Mouse (Mus musculus) adrenal gland, adult (tissue): ENCODE measurements around the gene Gm6993.

Experiments
- DNase-seq, 2 experiments: peaks; one replicate each; pipeline ENCODE4 v3.0.0; 2022 to 2023; ENCODE audit warnings: low spot score in 1 of 2; ENCODE audit not compliant: inconsistent age in 2 of 2

Gm6993 gene

GRCm38 (mm10) chr12:31239031-31239583 is 1.5 kb upstream of the Gm6993 start:
- DNase-seq: no peak

DNA sequence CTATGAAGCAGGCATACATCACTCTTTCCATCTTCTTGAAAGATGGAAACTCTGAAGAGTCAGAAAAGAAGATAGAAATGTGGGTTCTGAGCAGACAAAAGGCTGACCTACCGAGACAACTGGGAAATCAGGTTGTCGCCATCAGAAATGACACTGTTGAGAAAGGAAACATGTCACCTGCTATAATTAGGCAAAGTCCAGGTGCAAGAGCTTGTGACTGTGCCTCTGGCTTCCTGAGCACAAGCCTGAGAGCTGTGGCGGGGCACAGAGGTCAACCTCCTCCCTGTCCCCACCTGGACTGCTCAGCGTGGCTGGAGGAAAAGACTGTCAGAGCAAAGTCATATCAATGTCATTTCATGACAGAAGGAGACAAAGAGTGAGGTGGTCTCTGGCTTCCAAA is 772 bp upstream of the Gm6993 start:
- no peak for DNase-seq

GRCm38 (mm10) chr12:31241595-31242342 is 1.2 kb downstream of the Gm6993 start:
- DNase-seq: no peak

DNA sequence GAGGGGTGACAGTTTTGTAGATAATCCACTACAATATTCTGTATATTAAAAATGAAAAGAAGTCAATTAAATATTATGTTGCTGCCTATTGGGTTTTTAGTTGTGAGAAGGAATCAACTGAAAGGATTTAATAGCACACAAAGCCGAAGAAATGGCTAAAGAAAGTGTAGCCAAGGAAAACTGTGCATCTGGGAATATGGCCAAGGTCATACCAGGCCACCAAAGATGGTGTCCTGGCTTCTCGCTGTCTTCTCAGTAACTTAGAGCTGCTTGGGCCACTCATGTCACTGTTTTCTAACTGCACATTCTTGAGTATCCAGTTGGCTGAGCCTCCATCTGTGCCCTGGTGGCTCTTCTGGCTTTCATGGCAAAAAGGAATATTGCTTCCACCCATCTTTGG is 3.4 kb downstream of the Gm6993 start:
- DNase-seq: no peak

DNA sequence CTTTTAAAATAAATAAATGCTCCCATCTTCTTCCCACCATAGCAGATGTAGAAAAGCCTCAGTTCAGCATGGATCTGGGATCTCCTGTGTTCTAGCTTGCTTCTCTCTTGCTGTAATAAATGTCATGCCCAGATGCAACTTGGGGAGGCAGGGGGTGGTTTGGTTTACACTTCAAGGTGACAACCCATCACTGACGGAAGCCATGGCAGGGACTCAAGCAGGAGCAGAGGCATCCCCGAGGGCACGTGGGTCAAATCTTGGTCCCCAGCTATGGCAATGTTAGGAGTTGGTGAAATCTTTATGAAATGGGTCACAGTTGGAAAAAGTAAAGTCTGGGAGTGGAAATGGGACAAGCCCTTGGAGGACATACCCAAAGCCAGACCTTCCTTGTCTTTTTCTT is 4.1 kb downstream of the Gm6993 start:
- DNase-seq: no peak

DNA sequence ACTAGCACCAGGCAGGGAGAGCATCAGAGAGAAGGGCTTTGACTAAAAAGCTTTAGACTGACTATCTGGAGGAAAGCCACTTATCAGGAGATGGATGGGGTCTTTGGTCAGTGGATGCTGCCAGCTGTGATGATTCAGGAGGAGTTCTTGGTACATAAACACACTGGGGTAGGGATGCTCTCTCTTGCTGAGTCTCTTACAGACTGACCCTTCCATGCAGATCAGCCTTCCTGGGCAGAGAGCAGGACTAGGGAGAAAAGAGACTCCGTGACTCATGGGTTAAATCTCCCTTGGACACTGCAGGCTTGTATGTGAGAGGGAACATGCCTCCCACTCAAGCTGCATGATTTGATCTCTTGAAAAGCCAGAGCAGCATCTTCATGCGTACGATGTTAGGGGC is 5.6 kb downstream of the Gm6993 start:
- DNase-seq: no peak

DNA sequence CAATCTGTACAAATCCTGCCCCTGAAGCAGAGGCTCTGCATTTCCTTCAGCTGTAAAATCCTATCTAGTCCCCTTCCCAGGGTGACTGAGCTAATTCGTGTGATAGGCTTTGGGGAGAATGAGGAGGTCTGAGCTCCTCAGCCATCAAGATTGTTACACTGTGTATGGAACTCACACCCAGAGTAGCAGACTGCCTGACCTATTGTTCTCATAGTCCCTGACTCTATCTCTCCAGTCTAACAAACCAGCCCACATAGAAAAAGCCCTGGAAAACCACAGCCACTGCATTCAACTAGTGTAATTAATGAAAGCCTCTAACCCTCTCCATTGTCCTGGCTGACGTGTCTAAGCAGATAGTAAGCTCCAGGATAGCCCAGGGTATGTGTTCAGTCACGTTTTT is 6.0 kb downstream of the Gm6993 start:
- no peak for DNase-seq

- DNase-seq: peak in 1 of 2 experiments; percentile 8
These were observed 7.6 kb downstream of the Gm6993 start for GRCm38 (mm10) chr12:31248165-31248564.

DNA sequence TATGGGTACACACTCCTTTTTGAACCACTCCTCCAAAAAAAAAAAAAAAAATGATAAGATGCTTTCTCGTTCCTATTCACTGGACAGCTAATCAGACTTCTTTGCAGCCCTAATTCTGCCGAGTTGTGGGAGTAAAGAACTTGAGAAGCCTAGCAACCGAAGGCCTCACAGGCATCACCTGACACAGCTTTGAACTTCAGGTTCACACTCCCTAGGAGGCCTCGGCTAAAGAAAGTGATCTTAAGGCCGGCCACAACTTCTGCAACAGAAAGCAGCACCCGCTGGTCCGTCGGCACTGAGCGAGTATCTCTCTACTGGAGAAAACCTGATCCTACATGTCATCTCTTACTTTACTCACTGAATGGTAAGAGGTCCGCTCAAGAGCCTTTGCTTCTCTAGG is 8.1 kb downstream of the Gm6993 start:
- no peak for DNase-seq

- no peak for DNase-seq
These were observed 11.7 kb downstream of the Gm6993 start for GRCm38 (mm10) chr12:31252259-31252658.

- DNase-seq: no peak
These were observed 14.4 kb downstream of the Gm6993 start for GRCm38 (mm10) chr12:31254978-31255377.

DNA sequence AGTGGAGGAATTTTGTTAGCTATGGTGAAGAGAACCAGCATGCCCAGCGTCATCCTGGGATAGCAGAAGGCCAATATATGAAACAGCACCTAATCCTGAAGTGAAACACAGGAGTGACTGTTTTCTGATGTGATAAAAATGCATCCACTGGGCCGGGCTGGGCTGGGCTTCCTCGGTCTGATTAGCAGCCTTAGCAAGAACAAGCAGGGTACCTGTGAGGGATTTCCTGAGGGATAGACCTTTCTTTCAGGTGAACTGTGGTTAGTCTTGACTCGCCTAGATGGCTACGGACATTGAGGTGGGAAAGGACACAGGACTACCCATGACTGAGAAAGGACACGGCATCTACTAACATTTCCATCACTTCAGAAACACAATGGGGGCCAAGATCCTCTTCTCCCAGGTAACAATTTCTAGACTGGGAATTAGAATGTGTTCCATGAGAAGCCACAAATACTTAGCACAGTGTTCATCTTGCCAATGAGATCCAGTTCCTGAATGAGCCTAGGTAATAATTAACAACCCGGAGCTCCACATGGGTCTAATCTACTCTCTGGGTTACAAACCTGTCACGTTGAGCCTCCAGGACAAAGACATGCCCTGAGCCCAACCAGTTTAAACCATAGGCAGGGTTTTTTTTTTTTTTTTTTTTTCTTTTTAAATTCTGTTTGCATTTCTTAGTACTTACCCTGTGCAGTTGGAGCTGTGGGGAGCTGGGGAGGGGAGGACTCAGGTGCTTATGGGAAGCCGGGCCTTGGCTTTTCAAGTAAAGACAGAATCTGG is 15.7 kb downstream of the Gm6993 start:
- DNase-seq: no peak

DNA sequence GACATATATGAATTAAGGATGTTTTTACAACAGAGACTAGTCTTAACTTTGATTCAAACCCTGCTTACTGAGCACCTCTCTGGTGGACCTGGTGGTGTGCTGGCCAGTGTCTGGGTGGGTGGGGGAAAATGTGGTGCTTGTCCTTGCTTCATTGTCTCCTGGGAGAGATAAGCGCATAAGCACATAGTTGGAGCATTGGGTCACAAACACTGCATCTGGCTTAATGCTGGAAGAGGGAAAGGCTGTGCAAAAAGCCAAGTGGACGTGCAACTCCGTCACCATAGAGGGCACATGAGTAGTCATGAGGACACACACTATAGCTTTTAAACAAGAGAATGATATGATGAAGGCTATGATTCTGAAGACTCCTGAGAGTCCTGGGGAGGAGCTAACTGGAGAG is 21.3 kb downstream of the Gm6993 start:
- DNase-seq: peak in 1 of 2 experiments; percentile 59

DNA sequence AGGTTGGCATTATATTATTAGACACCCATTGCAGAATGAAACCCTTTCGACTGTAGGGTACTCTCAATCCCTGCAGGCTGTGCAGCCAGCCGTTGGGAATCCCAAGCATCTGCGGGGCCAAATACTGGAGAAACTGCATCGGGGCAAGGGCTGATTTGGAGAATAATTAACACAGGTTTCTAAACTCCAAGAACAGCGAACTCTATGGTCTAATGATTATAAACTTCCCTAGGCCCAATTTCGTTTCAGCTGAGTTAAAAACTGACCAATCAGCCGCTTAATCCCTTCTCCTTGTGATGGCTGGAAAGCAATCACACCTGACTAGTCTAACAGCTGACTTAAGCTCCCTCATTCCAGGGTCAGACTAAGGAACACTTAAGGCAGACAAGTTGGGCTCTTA is 23.4 kb downstream of the Gm6993 start:
- no peak for DNase-seq

GRCm38 (mm10) chr12:31265005-31265721 is 24.6 kb downstream of the Gm6993 start, which contains the start of gene Lamb1:
Gene Lamb1 (plus strand): TSS chr12:31265234.
- peak; percentile 87 to 94 for DNase-seq

DNA sequence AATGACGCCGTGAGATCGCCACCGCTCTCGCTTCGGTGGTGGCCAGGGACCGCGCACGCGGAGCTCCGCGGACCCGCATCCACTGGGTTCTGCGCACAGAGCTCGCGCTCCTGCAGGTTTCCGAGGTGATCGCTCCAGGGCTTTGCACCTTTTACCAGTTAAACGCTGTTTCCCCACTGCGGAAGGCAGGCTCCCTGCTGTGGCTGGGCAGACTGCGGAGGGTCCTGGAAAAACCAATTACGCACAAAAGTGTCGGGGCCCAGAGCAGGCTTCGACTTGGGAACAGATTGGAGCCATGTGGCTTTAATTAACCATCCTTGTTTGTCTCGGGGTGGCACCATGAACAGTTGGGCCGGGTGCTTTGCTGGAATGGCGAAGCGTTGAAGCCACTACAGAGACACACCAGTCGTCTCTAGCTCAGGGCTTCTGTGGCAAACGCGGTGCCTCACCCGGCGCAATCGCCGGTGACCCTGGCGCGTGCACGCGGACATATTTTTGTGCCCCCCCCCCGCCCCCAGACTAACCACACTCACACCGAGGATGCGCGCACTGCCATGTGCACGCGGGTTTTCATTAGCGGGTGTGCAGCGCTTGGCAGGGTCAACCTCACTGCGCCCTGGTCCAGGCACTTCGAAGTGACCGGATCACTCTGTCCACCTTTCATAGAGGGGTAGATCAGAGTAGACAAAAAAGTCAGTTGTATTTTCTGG is 25.3 kb downstream of the Gm6993 start:
- peak; percentile 48 to 80 for DNase-seq

- DNase-seq: peak; percentile 41 to 77
These were observed 26.1 kb downstream of the Gm6993 start for GRCm38 (mm10) chr12:31266686-31267085.

GRCm38 (mm10) chr12:31267363-31267762 is 26.8 kb downstream of the Gm6993 start:
- peak in 1 of 2 experiments; percentile 48 for DNase-seq

DNA sequence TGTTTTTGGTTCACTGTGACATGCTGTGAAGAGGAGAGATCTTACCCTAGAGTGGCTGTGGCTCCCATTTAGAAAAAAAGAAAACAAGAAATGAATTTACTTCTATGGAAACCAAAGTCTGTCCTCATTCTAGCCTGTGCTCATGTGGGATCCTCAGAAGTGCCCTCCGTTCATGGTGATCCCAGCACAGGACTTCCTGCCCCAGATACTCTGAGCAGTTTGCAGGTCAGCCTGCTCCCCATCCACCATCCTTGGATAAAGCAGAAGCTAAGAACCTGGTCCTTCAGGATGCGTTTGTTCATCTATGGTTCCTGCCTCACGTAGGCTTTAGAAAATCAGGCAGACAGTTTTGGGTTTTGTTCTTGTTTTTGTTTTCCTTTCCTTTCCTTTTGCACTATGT is 27.7 kb downstream of the Gm6993 start:
- DNase-seq: peak in 1 of 2 experiments; percentile 58

- peak; percentile 53 to 78 for DNase-seq
These were observed 28.5 kb downstream of the Gm6993 start for GRCm38 (mm10) chr12:31269020-31269597.
